Mouse (Mus musculus) large intestine, adult 2 months (tissue): Measurements from ENCODE around the gene Fbxw8. TPM values are rescaled to one million over a fixed set of nuclear protein-coding genes. Genes with fewer than 3 reads are reported as not detected.

Experiments
- DNase-seq: peaks from one replicate; pipeline ENCODE4 v3.0.0-alpha.2; 2012; ENCODE audit warnings: low read depth, low spot score
- WGBS: fragments of 180-500 bp; shearing (Covaris S2); methylation state at CpG from one replicate; pipeline ENCODE4 v1.1.7; 2018; 5-methylcytosine and 5-hydroxymethylcytosine counted together
- polyA plus RNA-seq: library from polyadenylated mRNA; depleted of rRNA; stranded (reverse); fragments of >200 nt; gene quantifications from 2 replicates; pipeline ENCODE4 v1.2.3, GENCODE M21; 2012; rRNA removed

The Fbxw8 gene
- polyA plus RNA-seq, 1 experiment = 29.4 TPM

DNA sequence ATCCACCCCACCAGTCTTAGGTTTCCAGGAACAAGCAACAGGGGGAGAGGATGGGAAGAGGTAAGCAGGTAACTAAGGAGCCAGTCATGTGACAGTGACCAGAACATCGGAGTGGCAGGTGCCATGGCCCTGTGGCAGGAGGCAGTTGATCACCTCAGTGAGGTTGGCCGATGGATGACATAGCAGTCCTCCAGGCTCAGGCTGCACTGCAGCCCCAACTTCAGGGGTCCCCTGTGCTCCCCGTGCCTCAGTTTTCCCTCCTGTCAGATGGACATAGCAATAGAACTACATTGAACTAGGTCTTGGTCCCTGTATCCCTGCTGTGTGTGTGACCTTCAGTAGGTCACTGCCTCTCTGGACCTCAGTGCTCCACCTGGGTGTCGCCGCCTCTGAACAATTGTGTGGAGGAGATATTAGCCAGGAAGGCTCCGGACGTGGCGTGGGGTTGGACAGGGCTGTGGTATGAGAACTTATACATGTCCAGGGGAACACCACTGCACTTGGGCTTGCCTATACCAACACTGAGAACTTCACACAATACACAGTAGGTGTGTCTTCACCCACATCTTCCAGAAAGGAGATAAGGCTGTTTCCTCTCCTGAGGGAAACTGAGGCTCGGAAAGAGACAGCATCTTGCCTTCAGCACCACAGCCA lies 125.1 kb downstream of the Fbxw8 start:
- 89% methylated on average over 9 of the region's 9 CpGs for WGBS
- no peak for DNase-seq

DNA sequence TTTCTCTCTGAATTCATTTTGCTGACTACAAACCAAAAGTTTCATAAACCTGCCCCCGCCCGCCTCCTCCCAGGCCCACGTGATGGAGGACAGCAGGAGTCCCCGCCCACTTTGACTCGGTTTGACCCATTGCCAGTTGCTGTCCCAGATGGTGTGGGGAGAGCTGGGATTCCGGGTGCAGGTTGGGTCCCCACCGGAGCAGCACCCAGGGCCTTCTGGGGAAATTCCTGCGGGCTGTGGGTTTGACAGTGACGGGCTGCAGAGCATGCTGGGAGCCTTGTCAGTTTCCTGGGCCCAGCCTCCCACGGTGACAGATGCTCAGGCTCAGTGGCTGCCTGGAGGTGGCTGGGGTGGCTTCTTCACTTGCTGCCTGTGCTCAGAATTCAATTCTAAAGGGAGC lies 125.8 kb downstream of the Fbxw8 start:
- WGBS = 4% methylated on average over 10 of the region's 10 CpGs
- DNase-seq = no peak

DNA sequence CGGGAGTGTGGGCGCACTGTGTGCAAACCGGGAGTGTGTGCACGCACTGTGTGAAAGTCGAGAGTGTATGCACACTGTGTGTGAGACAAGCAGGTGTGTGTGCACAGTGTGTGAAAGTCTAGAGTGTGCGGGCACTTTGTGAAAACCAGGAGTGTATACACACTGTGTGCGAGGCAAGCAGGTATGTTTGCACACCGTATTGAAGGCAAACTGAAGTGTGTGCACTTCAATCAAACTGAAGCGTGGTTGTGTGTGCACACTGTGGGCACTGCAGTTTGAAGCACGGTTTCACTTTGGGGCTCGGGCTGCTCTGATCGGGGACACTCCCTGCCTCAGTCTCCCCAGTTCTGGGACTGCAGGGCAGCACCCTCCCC lies 126.2 kb downstream of the Fbxw8 start:
- DNase-seq = no peak
- WGBS = 2% methylated on average over 12 of the region's 12 CpGs

DNA sequence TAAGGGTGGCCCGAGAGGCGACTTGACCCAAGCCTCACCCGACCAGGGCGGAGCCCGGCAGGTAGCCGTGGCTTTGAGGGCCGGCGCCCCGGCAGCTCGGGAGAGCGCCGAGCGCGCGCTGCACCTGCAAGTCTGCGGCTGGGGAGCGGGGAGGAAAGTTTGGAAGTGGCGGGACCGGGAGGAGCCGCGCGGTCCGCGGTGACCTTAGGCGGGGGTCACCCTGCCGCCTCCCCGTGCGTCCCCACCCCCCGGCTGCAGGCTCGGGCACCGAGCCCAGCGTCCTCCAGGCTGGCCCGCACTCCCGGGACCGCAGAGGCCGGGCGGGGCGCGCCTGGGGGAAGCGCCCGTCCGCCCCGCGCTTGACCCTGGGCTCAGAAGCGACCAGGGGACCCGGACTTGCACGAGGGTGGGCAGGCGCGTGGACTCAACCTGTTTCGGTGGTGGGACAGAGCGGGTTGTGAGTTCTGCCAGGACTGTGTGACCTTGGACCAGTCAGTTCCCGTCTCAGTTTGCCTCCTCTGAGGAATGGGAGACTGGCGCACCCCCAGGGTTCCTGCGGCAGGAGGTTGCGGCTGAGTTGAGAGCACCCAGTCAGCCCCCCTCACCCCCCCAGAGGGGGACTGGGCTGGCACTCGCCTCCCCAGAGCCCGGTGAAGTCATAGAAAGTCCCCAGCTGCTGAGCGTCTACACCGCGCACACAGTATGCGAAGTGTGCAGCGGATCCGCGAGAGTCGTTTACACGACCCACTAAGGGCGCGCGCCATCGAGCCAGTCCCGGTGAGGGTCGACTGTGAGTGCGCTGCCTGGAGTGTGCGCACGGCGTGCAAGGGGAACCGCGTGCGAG lies 126.9 kb downstream of the Fbxw8 start:
- no peak for DNase-seq

DNA sequence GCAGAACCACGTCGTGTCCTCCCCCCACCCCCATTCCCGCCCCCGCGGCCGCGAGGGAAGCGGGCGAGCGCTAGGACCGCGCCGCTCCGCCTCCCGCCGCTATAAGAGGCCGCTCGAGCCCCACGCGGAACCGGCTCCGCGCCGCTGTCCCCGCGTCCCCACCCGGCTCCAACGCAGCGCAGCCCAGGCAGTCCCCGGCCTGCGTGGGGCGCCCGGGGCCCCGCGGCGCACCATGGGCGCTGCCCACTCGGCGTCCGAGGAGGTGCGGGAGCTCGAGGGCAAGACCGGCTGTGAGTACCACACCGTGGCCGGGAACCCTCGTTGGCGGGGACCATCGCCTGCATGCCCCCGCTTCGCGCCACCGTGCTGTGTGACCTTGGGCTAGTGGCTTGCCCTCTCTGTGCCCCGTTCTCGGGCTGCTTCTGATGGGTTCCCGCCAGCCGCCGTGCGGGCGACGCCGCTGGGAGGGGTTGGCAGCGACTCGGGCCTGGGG lies 127.5 kb downstream of the Fbxw8 start, which contains the start of gene Tesc:
Gene Tesc (plus strand): TSS at position 46 of the 493 bp plus-strand sequence.
- WGBS = 2% methylated on average over 55 of the region's 63 CpGs

More for the DNA sequence above, 126.9 kb downstream of the Fbxw8 start:
- 1% methylated on average over 79 of the region's 79 CpGs for WGBS

DNA sequence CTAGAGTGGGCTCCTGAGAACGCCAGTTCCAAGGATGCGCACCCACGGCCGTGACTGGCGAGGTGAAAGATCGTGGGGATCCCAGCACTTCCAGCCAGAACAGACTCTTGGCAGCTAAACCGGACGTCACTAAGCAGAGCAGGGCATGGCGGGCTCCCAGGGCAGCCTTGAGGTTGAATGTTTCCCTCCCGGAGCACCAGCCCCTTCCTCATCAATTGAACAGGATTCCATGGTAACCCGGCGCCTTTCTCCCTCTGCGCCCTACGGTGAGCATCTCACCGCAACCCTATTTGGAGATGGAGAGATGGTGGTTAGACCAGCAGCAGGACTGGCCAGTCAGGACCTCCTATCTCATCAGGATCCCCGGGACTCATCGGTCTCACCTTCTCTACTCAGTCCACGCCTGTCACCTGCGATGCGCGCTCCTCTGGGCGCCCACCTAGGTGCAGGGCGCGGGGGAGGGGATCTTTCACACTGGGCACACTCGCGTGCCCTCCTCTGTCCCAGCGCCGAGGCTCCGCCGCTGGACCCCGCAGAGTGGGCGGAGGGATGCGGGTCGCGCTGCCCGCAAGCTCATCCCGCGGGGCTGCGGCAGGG lies 128.1 kb downstream of the Fbxw8 start:
- 2% methylated on average over 39 of the region's 39 CpGs for WGBS
- DNase-seq = no peak

More for the DNA sequence above, 127.5 kb downstream of the Fbxw8 start, which contains the start of gene Tesc:
- no peak for DNase-seq

DNA sequence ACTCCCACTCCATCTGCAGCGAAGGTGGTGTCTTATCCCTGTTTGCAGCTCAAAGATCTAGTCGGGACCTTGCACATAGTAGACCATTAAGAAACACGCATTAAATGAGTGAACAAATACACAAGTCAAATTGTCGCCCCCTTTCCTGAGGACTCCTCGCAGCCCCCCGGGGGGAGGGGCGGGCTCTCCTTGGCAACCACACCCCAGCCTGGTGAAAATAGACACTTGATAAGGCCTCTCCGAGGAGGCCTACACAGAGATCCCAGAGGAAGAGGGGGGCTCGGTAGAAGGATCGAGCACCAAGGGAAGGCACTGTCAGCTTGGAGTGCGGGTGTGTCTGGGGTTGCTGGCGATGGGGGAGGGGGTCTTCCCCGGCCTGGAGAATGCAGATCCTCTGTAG lies 128.9 kb downstream of the Fbxw8 start:
- no peak for DNase-seq
- WGBS = 14% methylated on average over 13 of the region's 13 CpGs

DNA sequence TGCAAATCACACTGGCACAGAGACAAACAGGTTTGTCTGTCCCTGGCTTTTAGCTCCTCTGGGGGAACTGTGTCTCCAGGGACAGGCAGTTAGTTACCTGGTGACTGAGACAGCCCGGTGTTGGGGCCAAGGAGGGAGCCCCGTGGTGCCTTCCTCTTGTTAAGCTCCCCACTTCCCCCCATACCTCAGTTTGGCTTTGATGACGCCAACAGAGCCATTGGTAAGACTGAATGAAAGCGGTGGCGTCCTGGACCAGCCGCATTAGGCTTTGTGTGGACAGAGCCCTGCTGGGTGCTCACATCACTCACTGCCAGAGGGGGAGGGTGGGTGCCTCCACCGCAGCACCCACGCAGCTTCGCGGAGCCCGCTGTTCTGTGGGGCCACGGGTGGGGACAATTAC lies 129.4 kb downstream of the Fbxw8 start:
- WGBS = 28% methylated on average over 12 of the region's 12 CpGs
- no peak for DNase-seq

DNA sequence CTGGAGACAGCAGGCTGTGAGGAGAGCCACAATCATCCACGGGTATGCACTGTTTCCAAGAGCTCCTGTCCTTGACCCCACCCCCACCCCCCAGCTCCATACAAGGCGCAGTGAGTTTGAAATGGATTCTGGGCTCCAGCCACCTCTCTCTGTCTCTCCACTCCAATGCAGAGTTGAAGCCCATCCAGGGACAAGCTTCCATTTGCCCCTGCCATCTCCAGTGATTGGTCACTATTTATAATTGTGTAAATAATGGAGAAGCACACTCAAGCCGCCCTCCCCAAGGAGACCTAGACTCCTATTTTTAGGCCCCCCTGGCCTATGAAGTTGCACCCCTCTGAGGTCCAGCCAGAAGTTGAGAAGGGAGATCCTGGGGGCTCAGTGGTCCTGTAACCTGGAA lies 132.2 kb downstream of the Fbxw8 start:
- DNase-seq = no peak
- 43% methylated on average over 3 of the region's 3 CpGs for WGBS

DNA sequence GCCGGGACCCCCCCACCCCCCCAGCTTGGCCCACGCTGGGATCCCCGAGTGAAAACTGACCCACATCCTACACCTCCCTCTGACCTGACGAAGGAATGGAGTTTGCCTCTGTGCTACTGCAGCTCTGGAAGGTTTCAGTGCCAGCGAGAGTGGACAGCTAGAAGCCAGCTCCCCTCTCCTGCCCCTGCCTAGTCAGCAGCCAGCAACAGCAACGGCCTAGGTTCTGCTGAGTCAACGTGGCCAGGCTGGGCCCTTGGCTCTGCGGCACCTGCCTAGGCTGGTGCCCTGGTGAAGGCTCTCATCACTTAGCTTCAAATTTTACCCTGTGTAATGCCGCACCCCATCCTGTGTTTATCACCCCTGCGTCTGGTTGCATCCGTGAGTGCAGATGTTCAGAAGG lies 135.4 kb downstream of the Fbxw8 start:
- no peak for DNase-seq
- WGBS = 60% methylated on average over 11 of the region's 11 CpGs

DNA sequence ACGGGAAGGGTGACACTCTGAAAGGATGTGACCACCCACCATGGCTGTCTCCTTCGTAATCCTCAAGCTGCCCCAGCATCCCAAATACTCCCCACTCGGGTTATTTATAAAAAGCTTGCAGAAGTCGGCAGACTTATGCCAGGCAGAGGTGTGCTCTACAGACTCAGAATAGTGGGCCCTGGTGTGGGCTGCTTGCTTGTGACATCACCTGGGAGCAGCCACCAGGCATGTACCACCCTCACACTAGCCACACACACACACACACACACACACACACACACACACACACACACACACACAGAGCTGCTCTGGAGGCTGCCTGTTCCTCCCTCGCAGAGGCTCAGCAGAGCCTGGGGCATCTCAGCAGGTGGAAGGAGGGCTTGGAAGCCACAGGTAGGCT lies 137.7 kb downstream of the Fbxw8 start:
- 46% methylated on average over 5 of the region's 5 CpGs for WGBS
- no peak for DNase-seq

DNA sequence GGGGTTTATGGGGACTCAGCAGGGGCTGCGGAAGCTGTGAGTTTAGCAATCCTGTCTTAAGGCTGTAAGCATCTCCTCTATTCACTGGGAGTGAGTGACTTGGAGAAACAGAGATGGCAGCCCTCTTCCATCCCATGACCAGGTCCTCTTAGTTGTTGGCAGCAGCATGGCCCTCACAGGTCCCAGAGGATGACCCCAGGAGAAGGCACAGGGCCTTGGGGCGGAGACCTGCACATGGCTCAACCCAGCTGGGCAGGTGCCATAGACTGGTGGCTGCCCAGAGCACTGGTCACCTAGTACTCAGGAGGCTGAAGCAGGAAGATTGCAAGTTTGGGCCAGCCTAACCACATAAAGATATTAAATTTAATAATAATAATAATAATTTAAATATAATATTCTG lies 139.6 kb downstream of the Fbxw8 start:
- 92% methylated on average over 2 of the region's 2 CpGs for WGBS
- no peak for DNase-seq

DNA sequence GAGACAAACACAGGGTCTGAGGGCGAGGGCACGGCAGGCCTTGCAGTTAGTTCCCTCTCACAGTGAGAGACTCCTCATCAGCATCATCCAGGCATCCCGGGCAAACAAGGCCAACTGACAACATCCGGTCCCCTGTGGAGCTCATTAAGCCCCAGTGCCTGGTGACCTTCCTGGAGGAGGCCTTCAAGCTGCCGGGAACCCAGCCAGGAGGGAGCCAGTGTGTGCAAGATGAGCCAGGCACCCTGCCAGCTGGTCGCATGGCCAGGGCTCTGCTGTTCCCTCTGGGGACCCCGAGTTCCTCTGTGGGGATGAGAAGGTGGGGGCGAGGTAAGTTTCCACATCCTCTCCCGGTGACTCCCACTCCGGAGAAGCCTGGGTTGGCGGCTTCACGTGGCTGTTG lies 140.2 kb downstream of the Fbxw8 start:
- 27% methylated on average over 12 of the region's 12 CpGs for WGBS
- DNase-seq = no peak

Other genes starting within 250 kb of the Fbxw8 start
- gene Fbxo21, start 178.7 kb downstream of the Fbxw8 start, polyA plus RNA-seq = 10.6 and 11.9 TPM in 2 replicates
- 4.8 and 5.5 TPM in 2 replicates for gene Tesc, start 127.7 kb downstream of the Fbxw8 start, polyA plus RNA-seq
- not detected in 2 replicates for gene Hrk, start 9.2 kb upstream of the Fbxw8 start, polyA plus RNA-seq
- gene Rnft2, start 89.7 kb upstream of the Fbxw8 start, polyA plus RNA-seq = 1.1 and 1.7 TPM in 2 replicates
- 4.9 and 5.5 TPM in 2 replicates for gene 2410131K14Rik, start 89.8 kb upstream of the Fbxw8 start, polyA plus RNA-seq